Mouse (Mus musculus) kidney, postnatal 0 days (tissue): Measurements from ENCODE around the gene Wbp2nl. TPM values are rescaled to one million over a fixed set of nuclear protein-coding genes. Genes with fewer than 3 reads are reported as not detected.

ENCODE experiments used
- ATAC-seq: fragments of 200-750 bp; cut with Nextera tagmentation; replicated peaks from 2 replicates; pipeline ENCODE4 v1.8.0; 2017; ENCODE audit warnings: low read depth, moderate number of reproducible peaks, moderate TSS enrichment, moderate library complexity; ENCODE audit not compliant: low FRiP score
- DNase-seq: peaks from one replicate; pipeline ENCODE4 v3.0.0-alpha.2; 2016; ENCODE audit warnings: low spot score
- H3K27ac ChIP-seq: fragments of 300-500 bp; sonication (generic); 2 replicates; pipeline ENCODE4 v1.5.1; 2014; ENCODE audit warnings: mild to moderate bottlenecking
- H3K27me3 ChIP-seq: fragments of 300-500 bp; sonication (generic); 2 replicates; pipeline ENCODE4 v1.6.1; 2014; ENCODE audit warnings: low read length, mixed read lengths; ENCODE audit not compliant: insufficient read depth
- H3K36me3 ChIP-seq: fragments of 300-500 bp; sonication (generic); 2 replicates; pipeline ENCODE4 v1.6.1; 2014; ENCODE audit warnings: low read length, mixed read lengths; ENCODE audit not compliant: insufficient read depth
- H3K4me1 ChIP-seq: fragments of 300-500 bp; sonication (generic); replicated peaks from 2 replicates; pipeline ENCODE4 v1.6.1; 2014; ENCODE audit warnings: antibody characterized with exemption, low read length, mixed read lengths; ENCODE audit not compliant: insufficient read depth
- H3K4me2 ChIP-seq: fragments of 300-500 bp; sonication (generic); 2 replicates; pipeline ENCODE4 v1.6.1; 2014; ENCODE audit warnings: mild to moderate bottlenecking, low read length, moderate library complexity, mixed read lengths
- H3K4me3 ChIP-seq: fragments of 300-500 bp; sonication (generic); replicated peaks from 2 replicates; pipeline ENCODE4 v1.5.1; 2014; ENCODE audit warnings: low read depth, low read length
- H3K9ac ChIP-seq: fragments of 300-500 bp; sonication (generic); 2 replicates; pipeline ENCODE4 v1.6.1; 2014; ENCODE audit warnings: low read depth, low read length
- H3K9me3 ChIP-seq: fragments of 300-500 bp; sonication (generic); replicated peaks from 2 replicates; pipeline ENCODE4 v1.6.1; 2016; ENCODE audit warnings: low read length, inconsistent platforms, mixed read lengths
- CTCF ChIP-seq: IDR thresholded peaks from 2 replicates; pipeline ENCODE4 v1.5.1; 2016; ENCODE audit warnings: antibody characterized with exemption, low read depth, mild to moderate bottlenecking, moderate library complexity
- WGBS: fragments of 180-500 bp; shearing (Covaris S2); extraction: QIAGEN DNeasy Blood & Tissue Kit; methylation state at CpG from one replicate; pipeline ENCODE4 v1.1.7; 2014; 5-methylcytosine and 5-hydroxymethylcytosine counted together
- polyA plus RNA-seq: library from polyadenylated mRNA; unstranded; fragments of >200 nt; fragmentation: Nextera tagmentation; extraction: Ambion mirVana; gene quantifications from 2 replicates; pipeline ENCODE4 v1.2.1, GENCODE M21; 2015

The Wbp2nl gene
- polyA plus RNA-seq, 1 experiment from 2014 or later: 0.11 TPM

- WGBS: 83% methylated on average over 8 of the region's 8 CpGs
- TF ChIP-seq CTCF: no peak
- no peak for DNase-seq
- H3K4me3 ChIP-seq: no peak overlapping the region
- H3K27ac ChIP-seq: peak overlapping the region; percentile 92; the same call in 1 of the 2 replicates
- H3K27me3 ChIP-seq: no peaks in the 10 kb centered on the region
- H3K4me2 ChIP-seq: no peak overlapping the region
- no peak for ATAC-seq
- H3K9me3 ChIP-seq: no peaks in the 10 kb centered on the region
- peaks cover 27% of the 10 kb centered on the region for H3K4me1 ChIP-seq
- no peak overlapping the region for H3K9ac ChIP-seq
- peaks cover 34% of the 10 kb centered on the region for H3K36me3 ChIP-seq
Measured at GRCm38 (mm10) chr15:82348258-82348998, 49.7 kb downstream of the Wbp2nl start.

GRCm38 (mm10) chr15:82348999-82349341, 50.2 kb downstream of the Wbp2nl start:
- H3K4me3 ChIP-seq: no peak overlapping the region
- peaks cover 23% of the 10 kb centered on the region for H3K4me1 ChIP-seq
- H3K9me3 ChIP-seq: no peaks in the 10 kb centered on the region
- H3K9ac ChIP-seq: no peak overlapping the region
- DNase-seq (no peak), ATAC-seq (no peak)
- TF ChIP-seq CTCF: no peak
- 80% methylated on average over 2 of the region's 2 CpGs for WGBS
- peaks cover 34% of the 10 kb centered on the region for H3K36me3 ChIP-seq
- H3K27ac ChIP-seq: peak overlapping the region; percentile 25; the same call in 1 of the 2 replicates
- no peaks in the 10 kb centered on the region for H3K27me3 ChIP-seq
- H3K4me2 ChIP-seq: no peak overlapping the region

DNA sequence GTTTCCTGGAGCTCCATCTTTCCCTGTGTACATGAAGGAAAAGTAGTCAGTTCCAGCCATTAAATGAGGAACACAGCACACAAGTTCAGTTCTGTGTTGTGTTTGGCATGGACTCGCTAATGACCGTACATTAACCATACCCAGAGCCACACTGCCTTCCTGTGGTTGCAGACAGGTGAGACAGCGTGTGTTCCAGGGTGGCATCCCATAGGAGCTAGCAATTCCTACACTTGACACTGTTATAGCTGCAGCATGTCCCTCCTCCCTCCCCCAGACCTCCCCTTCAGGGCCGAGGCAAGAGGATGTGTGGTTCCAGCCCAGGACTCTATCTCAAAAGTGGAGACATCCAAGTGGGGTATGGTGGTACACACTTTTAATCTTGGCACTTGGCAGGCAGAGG, 51.6 kb downstream of the Wbp2nl start:
- H3K27me3 ChIP-seq: no peaks in the 10 kb centered on the region
- no peak overlapping the region for H3K4me3 ChIP-seq
- H3K27ac ChIP-seq: peak overlapping the region; percentile 28; the same call in 1 of the 2 replicates
- no peak overlapping the region for H3K9ac ChIP-seq
- H3K4me1 ChIP-seq: peaks cover 23% of the 10 kb centered on the region
- H3K9me3 ChIP-seq: no peaks in the 10 kb centered on the region
- no peak overlapping the region for H3K4me2 ChIP-seq
- ATAC-seq: no peak
- 82% methylated on average over 4 of the region's 4 CpGs for WGBS
- DNase-seq: no peak
- TF ChIP-seq CTCF: no peak
- H3K36me3 ChIP-seq: peaks cover 34% of the 10 kb centered on the region

DNA sequence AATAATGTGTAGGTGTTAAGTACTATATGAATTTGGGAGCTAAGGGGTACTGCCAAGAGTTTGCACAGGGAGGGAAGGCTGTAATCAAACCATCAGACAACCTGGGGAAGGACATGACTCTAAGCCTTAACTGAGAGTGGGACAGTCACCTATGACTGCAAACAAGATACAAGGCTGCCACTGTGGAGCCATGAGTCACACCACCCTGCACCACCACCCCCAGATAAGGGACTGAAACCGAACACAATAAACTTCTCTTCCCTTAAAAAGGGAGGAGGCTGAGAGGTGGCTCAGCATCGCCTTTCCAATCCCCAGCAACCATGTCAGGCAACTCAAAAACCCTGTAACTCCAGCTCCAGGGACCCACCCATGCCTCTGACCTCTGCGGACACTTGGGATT, 52.7 kb downstream of the Wbp2nl start:
- WGBS: 65% methylated on average over 3 of the region's 3 CpGs
- no peaks in the 10 kb centered on the region for H3K9me3 ChIP-seq
- peaks cover 23% of the 10 kb centered on the region for H3K4me1 ChIP-seq
- DNase-seq (no peak), ATAC-seq (no peak)
- peaks cover 34% of the 10 kb centered on the region for H3K36me3 ChIP-seq
- TF ChIP-seq CTCF: no peak
- H3K27ac ChIP-seq: no peak overlapping the region
- no peaks in the 10 kb centered on the region for H3K27me3 ChIP-seq
- no peak overlapping the region for H3K4me3 ChIP-seq
- H3K9ac ChIP-seq: no peak overlapping the region
- H3K4me2 ChIP-seq: no peak overlapping the region

- H3K27me3 ChIP-seq: no peaks in the 10 kb centered on the region
- no peak for TF ChIP-seq CTCF
- peak; percentile 31 for DNase-seq
- 18% methylated on average over 14 of the region's 14 CpGs for WGBS
- no peak for ATAC-seq
- peak overlapping the region; percentile 85 for H3K4me2 ChIP-seq
- peaks cover 28% of the 10 kb centered on the region for H3K36me3 ChIP-seq
- H3K9ac ChIP-seq: peak overlapping the region; percentile 98
- H3K4me1 ChIP-seq: peaks cover 10% of the 10 kb centered on the region
- H3K27ac ChIP-seq: peak overlapping the region; percentile 86
- no peaks in the 10 kb centered on the region for H3K9me3 ChIP-seq
- H3K4me3 ChIP-seq: peak overlapping the region; percentile 97
Measured at GRCm38 (mm10) chr15:82353078-82353744, 54.5 kb downstream of the Wbp2nl start.

- Histone ChIP-seq H3K27ac (peak overlapping the region; percentile 86), H3K9ac (peak overlapping the region; percentile 98), H3K4me2 (peak overlapping the region; percentile 85), H3K4me3 (peak overlapping the region; percentile 97), H3K27me3 (no peaks in the 10 kb centered on the region), H3K9me3 (no peaks in the 10 kb centered on the region), H3K36me3 (peaks cover 24% of the 10 kb centered on the region), H3K4me1 (peaks cover 12% of the 10 kb centered on the region)
- no peak for TF ChIP-seq CTCF
- ATAC-seq (no peak; the same call in 1 of the 2 replicates), DNase-seq (no peak)
- 0% methylated on average over 23 of the region's 23 CpGs for WGBS
Measured at GRCm38 (mm10) chr15:82353745-82354113, 55.0 kb downstream of the Wbp2nl start.
